Mouse (Mus musculus): ENCODE measurements around the gene Actr3b. TPM values are rescaled to one million over a fixed set of nuclear protein-coding genes. Genes with fewer than 3 reads are reported as not detected.
A peak's percentile ranks its signal among the peaks of the same experiment; 100 is the strongest.
"Not testable (repeated sequence)": the region's sequence is repeated elsewhere in the genome, so short reads cannot be mapped to it uniquely, and the experiment has no call there.

Actr3b gene
- polyA plus RNA-seq (2012; rRNA removed), result 0.30 and 0.45 TPM in 2 replicates

DNA sequence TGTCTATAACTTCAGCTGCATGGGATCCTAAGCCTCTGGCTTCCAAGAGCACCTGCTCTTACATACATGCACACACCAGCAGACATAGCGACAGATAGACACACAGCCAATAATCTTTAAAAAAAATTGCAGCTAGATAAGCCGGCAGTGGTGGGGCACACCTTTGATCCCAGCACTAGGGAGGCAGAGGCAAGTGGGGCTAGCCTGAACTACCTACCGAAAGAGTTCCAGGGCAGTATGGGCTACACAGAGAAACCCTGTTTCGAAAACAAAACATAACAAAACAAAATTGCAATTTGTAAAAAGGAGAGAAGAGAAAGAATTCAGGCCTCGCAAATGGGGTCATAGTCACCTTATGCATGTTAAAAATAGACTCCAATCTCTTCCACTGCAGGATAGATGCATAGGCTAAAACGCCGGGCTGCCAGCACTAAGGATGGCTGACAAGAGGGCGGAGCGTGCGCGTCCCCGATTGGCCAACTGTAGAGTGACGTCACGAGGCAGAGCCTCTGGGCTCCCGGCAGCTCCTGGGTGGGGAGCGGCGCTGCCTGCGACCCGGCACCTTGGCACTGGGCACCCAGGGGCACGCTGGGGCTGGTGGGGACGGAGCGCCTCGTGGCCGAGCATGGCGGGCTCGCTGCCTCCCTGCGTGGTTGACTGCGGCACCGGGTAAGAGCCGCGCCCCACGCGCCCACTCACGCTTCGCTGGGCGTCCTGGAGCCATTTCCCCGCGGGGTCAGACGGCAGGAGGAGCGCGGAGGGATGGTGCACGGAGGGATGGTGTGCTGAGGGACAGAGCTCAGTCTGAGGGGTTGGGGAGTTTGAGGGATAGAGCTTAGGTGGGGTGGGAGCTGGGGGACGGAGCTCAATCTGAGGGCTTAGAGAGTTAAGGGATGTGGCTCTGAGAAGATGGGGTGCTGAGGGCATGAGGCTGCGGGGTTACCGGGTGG, at the start of gene Actr3b:
Actr3b (plus strand) TSS at position 538 of the 950 bp plus-strand sequence.
- peak; percentile 16 for DNase-seq (ENCODE audit: low read depth, low spot score)
- 3% methylated on average over 45 of the region's 45 CpGs for WGBS

DNA sequence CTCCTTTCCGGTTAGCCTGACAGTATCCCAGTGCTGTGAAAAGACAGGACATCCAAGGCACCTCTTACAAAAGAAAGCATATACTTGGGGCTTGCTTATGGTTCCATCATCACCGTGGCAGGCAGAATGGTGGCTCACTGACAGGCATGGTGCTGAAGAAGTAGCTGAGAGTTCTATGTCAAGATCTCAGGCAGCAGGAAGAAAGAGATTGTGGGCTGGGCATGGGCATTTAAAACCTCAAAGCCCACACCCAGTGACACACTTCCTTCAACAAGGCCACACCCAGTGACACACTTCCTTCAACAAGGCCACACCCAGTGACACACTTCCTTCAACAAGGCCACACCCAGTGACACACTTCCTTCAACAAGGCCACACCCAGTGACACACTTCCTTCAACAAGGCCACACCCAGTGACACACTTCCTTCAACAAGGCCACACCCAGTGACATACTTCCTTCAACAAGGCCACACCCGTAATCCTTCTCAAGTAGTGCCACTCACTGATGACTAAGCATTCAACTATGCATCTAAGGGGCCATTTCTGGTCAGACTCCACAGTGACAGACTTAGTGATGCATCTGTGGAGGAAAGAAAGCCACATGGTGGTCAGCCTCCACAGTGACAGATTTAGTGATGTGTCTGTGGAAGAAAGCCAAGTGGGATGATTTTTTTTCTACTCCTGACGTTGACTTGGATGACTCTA, 46.6 kb upstream of the Actr3b start:
- DNase-seq (ENCODE audit: low read depth, low spot score), result not testable (repeated sequence)
- 93% methylated on average over 4 of the region's 4 CpGs for WGBS

DNA sequence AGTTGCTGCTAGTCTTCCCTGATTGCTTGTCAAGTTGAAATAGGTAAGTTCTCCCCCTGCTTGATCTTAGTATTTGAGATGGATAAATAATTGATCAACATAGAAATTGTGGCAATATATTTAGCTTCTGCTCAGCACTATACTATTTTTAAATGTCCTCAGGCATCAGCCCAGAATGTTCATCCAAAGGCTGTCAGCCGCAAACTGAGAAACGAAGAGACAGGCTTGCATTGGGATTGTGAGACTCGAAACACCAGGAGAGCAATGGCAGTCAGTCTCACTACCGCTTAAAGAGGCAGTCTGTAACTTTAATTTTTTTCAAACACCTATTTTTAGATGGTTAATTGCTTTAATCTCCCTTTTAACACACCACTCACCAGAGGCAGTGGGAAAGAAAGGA, 40.4 kb upstream of the Actr3b start:
- WGBS, result 86% methylated on average over 4 of the region's 4 CpGs

GRCm38 (mm10) chr5:25723016-25723415, 36.8 kb upstream of the Actr3b start:
- 73% methylated on average over 2 of the region's 2 CpGs for WGBS

More for the DNA sequence above, 40.4 kb upstream of the Actr3b start:
- DNase-seq (ENCODE audit: low read depth, low spot score), result no peak

GRCm38 (mm10) chr5:25724134-25724675, 35.6 kb upstream of the Actr3b start:
- DNase-seq (ENCODE audit: low read depth, low spot score), result no peak
- 16% methylated on average over 1 of the region's 1 CpGs for WGBS

More at GRCm38 (mm10) chr5:25723016-25723415, 36.8 kb upstream of the Actr3b start:
- DNase-seq (ENCODE audit: low read depth, low spot score), result no peak

DNA sequence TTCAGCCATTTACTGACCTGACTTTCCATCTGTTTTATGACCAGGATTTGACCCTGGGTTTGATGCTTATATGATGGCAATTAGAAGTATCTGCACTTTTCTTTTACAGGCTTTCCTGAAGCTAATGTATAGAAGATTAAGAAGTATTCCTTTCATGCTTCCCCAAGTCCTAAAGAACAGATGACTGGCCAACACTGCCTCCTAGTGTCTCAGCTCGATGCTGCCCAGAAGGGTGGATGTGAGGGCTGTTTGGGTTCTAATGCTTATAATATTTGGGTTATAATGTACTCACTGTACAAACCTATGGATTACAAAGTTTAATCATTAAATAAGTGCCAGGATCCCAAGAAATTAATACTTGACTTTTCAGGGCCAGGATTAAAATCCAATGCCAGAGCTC, 25.5 kb upstream of the Actr3b start:
- DNase-seq (ENCODE audit: low read depth, low spot score), result peak; percentile 18

DNA sequence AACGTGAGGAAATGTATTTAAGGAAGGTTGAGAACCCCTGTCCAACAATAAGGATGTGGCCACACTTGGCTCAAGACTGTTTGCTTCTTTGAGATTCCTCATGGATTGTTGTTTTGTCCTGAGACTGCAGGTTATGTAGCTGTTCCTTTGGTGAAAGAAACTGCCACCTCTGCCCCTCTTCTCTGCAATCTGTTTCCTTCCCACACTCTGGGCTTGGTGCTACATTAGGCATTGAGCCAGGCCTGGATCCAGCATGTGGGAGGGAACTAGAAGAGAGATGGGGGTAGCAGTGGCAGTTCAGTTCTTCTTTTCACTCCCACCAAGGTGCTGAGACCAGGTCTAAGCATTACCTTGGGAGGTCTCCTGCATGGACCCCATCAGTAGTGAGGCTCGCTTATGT, 23.9 kb upstream of the Actr3b start:
- 71% methylated on average over 2 of the region's 2 CpGs for WGBS
- no peak for DNase-seq (ENCODE audit: low read depth, low spot score)

More for the DNA sequence above, 25.5 kb upstream of the Actr3b start:
- WGBS, result 9% methylated on average over 1 of the region's 1 CpGs

GRCm38 (mm10) chr5:25738448-25738847, 21.3 kb upstream of the Actr3b start:
- DNase-seq (ENCODE audit: low read depth, low spot score), result no peak
- 59% methylated on average over 3 of the region's 3 CpGs for WGBS

- WGBS, result 91% methylated on average over 1 of the region's 1 CpGs
- not testable (repeated sequence) for DNase-seq (ENCODE audit: low read depth, low spot score)
Observed at GRCm38 (mm10) chr5:25738902-25739301, 20.9 kb upstream of the Actr3b start.

- DNase-seq (ENCODE audit: low read depth, low spot score), result no peak
Observed at GRCm38 (mm10) chr5:25747904-25748303, 11.9 kb upstream of the Actr3b start.

DNA sequence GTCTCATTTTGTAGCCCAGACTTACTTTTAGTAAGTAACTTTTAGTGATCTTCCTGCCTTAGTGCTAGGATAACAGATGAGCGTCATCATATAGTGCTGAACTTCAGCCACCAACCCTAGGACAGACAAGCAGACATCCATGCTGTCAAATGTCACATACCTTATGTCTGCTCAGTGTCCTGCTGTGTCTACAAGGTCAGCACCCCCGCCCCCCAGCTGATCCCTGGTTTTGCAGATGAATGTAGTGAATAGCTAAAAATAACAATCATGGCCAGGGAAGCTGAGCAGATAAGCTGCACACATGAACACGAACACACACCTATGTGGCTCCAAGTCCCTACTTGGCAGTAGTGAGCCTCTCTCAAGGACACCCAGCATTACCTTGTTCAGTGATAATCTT, 11.2 kb upstream of the Actr3b start:
- no peak for DNase-seq (ENCODE audit: low read depth, low spot score)
- WGBS, result 66% methylated on average over 3 of the region's 3 CpGs

DNA sequence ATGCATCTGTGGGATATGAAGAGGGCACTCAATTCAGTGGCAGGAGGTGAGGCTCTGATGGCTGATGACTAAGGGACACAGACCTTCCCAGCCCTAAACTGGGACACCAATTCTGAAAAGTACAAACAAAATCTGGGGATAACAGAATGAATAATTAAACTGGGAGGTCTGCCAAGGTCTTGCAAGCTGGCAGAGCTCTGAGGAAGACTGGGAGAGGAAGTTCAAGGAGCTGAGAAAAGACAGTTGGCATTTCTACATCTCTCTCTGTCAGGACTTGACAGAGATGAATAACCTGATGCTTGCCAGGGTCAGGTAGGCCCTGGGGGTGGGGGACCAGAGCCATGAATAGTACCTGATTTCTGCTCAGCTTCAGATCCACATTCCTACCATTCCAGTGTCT, 8.2 kb upstream of the Actr3b start:
- DNase-seq (ENCODE audit: low read depth, low spot score), result no peak

DNA sequence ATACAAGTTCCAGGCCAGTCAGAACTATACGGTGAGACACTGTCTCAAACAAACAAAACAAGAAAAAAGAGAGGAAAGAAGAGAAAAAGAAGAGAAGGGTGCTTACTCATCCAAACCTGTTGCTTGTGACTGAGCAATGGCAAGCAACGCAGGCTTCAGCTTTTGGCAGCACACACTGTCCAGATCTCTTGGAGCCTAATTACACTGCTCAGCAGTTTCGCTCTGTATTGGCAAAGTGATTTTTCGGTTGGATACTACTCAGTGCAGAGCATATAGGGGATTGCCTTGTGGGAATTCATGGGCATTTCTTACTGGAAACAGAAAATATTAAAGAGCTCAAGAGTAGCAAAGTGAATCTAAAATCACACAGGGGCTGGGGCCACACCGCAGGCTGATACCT, 6.9 kb upstream of the Actr3b start:
- WGBS, result 78% methylated on average over 5 of the region's 5 CpGs
- DNase-seq (ENCODE audit: low read depth, low spot score), result no peak

GRCm38 (mm10) chr5:25753556-25754235, 6.1 kb upstream of the Actr3b start:
- WGBS, result 54% methylated on average over 8 of the region's 8 CpGs
- DNase-seq (ENCODE audit: low read depth, low spot score), result no peak

DNA sequence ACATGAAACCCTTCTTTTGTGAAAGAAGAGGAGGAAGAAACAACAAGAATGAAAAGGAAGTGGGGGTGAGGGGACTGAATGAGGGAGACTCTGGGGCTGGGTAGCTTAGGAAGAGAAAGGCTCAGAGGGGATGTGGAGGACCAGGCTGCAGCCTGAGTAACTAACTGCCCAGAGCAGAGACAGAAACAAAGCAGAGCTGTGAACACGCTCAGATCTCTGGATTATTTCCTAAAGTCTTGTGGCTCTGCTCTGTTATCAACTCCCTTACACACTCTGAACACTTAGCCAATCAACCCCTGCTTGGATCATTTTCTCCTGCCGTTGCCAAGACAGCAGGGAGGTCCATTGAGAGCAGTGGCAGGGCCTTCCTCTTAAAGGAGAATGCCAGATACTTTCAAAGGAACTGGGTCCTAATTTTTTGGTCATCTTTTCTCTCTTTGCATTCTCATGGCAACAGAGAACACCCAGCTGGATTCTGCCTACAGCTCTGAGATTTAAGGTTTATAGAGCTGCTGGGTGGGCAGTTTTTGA, 5.5 kb upstream of the Actr3b start:
- no peak for DNase-seq (ENCODE audit: low read depth, low spot score)
- 14% methylated on average over 2 of the region's 2 CpGs for WGBS

DNA sequence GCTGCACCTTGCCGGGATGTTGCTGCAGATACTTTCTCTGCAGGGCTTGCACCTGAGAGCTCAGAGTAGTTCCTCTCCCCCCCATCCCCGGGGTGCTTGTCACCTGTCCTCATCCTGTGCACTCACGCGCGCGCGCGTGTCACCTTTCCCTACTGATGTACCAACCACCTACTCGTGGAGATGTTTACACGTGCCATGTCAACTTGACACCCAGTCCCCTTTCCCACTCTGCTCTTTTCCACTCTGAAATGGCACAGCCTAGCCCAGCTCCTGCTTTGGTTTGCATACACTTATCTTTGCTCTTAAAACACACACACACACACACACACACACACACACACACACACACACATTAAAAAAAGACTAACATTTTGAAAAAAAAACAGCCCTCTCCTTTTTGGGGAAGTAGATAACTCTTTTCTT, 624 bp downstream of the Actr3b start:
- 3% methylated on average over 10 of the region's 10 CpGs for WGBS
- no peak for DNase-seq (ENCODE audit: low read depth, low spot score)

DNA sequence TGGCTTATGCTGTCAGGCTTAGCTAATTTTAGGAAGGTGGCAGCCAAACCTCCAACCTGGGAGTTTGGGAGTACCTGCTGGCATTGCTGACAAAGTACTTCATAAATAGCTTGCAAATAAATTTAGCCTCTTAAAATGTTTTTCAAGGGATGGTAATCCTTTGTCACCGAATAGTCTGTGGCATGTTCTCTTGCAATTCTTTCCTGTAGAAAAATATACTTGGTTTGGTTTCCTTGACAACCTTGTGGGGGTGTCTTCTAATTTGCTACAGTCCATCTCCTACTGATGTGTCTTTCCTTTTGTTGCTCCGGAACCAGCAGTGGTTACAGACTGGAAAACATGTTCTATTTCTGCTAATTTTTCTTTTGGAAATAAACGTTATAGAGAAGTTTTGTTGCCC, 1.1 kb downstream of the Actr3b start:
- no peak for DNase-seq (ENCODE audit: low read depth, low spot score)
- WGBS, result 57% methylated on average over 3 of the region's 3 CpGs

GRCm38 (mm10) chr5:25761850-25762249, 2.1 kb downstream of the Actr3b start:
- WGBS, result 71% methylated on average over 2 of the region's 2 CpGs
- no peak for DNase-seq (ENCODE audit: low read depth, low spot score)

DNA sequence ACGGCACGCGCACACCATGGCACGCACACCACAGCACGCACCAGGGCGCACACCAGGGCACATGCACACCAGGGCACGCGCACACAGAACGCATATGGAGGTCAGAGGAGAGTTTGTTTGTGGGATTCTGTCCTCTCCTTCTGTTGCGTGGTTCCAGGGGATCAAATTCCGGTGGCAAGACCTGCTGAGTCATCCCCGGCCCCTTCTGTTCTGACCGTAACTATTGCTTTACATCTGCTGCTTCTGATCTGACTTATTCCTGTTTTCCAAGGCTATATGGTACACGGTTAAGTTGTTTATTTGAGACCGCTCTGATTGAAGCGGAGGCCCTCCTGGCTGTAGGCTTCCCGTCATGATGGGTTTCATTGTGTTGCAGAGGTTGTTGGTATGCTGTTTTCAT, 9.2 kb downstream of the Actr3b start:
- WGBS, result 66% methylated on average over 17 of the region's 17 CpGs
- DNase-seq (ENCODE audit: low read depth, low spot score), result no peak

DNA sequence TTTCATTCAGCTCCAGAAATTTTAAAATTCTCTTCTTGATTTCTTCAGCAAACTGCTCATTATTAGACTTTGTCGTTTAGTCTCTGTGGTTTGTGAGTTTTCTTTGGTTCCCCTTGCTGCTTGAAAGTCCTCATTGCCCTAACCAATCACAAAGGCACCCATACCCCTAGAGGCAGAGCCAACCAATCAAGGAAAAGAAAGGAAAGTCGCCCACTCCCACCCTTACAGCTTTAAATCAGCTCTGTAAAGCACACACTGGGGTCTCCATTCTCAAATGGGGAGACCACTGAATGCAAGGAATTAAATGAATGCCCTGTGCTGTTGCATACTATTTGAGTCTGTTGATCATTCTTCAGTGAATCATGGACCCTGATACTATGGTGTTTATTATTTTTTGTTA, 9.6 kb downstream of the Actr3b start:
- no peak for DNase-seq (ENCODE audit: low read depth, low spot score)
- WGBS, result 51% methylated on average over 2 of the region's 2 CpGs

Measured in large intestine, adult 2 months (tissue).